Mouse (Mus musculus) ES-E14 (cell line): ENCODE measurements around the gene H1foo.

Experiments
- HCFC1 ChIP-seq: IDR thresholded peaks from 2 replicates; pipeline ENCODE4 v1.6.1; 2012; ENCODE audit warnings: low read length, inconsistent platforms, borderline replicate concordance; ENCODE audit not compliant: insufficient read depth
- MAFK ChIP-seq: IDR thresholded peaks from 2 replicates; pipeline ENCODE4 v1.6.1; 2014; ENCODE audit warnings: mild to moderate bottlenecking, low read depth, low read length, inconsistent platforms; ENCODE audit not compliant: insufficient read depth
- ZC3H11A ChIP-seq: IDR thresholded peaks from 2 replicates; pipeline ENCODE4 v1.6.1; 2012; ENCODE audit warnings: low read depth, mild to moderate bottlenecking, inconsistent platforms, low read length, borderline replicate concordance
- ZNF384 ChIP-seq: IDR thresholded peaks from 2 replicates; pipeline ENCODE4 v1.6.1; 2012; ENCODE audit warnings: low read depth, low read length, inconsistent platforms

DNA sequence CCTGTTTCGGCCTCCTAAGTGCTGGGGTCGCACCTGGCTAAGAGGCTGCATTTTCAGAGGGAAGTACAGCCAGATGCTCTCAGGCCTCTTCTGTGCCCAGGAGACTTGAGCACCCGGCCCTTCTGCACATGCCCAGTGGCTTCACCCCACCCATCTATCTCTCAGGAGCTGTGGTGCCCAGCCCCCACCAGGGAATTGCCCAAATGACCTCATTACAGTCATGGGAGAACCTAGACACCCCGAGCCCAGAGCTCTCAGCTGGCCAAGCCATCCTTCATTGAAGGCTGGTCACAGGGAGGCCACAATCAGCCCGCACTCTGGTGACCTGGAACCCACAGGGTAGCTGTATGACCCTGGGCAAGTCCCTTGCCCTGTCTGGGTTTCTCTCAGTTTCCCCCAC, 44.3 kb downstream of the H1foo start:
- TF ChIP-seq HCFC1 = no peak
- no peak for TF ChIP-seq ZC3H11A
- TF ChIP-seq ZNF384 = no peak
- TF ChIP-seq MAFK = no peak
